Mouse (Mus musculus): ENCODE data around the gene Cyth3. TPM values are rescaled to one million over a fixed set of nuclear protein-coding genes. Genes with fewer than 3 reads are reported as not detected.

The Cyth3 gene
- polyA plus RNA-seq, 1 experiment: 39.8 TPM

DNA sequence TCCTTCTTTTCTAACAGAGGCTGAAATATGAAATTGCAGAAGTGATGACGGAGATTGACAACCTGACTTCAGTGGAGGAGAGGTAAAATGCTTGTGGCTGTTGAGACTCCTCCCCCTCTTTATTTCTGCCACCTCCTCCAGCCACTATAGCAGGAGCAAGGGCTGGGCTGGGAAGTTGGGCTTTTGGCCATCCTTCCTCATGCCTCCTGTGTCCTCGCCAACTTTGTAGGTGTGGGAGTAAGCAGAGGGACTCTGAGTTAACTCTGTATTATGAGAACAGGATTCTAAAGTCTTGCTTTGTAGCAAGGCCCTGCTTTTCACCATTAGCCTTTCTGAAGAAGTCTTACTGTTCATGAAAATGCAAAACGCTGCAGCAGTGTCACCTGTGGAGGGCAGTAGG is 64.2 kb downstream of the Cyth3 start:
- Histone ChIP-seq H3K27me3 (ENCODE audit: control insufficient read depth, insufficient read depth, low read length) (no peaks in the 10 kb centered on the region), H3K4me1 (ENCODE audit: control insufficient read depth, insufficient read depth, low read length) (no peaks in the 10 kb centered on the region), H3K4me3 (replicated peaks; ENCODE audit: insufficient read depth, low read depth, low read length) (no peak overlapping the region), H3K27ac (ENCODE audit: insufficient read depth, low read length) (no peak overlapping the region)
- DNase-seq: no peak
- no peak for TF ChIP-seq POLR2A (IDR thresholded peaks at IDR 0.05; ENCODE audit: borderline replicate concordance, insufficient read depth, low read length)
- TF ChIP-seq CTCF (IDR thresholded peaks at IDR 0.05; ENCODE audit: borderline replicate concordance, insufficient read depth, low read depth, low read length): no peak
- 88% methylated on average over 3 of the region's 3 CpGs for WGBS

DNA sequence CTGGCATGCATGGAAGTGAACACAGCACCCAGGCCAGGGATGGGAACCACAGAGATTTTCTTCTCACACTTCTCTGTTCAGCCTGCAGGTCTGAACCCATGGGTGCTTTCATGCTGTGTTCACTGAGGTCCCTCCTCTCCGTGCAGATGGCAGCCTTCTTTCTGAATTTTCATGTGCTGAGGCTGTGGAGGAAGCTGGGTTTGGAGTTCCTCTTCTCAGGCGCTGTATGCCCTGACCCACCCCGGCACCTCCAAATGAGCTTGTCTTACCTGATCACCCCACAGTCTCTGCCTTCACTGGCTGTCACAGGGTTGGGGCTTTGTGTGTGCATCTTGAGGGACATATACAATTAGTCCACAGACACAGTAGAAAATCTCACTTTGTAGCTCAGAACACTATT is 65.3 kb downstream of the Cyth3 start:
- Histone ChIP-seq H3K4me1 (ENCODE audit: control insufficient read depth, insufficient read depth, low read length) (no peaks in the 10 kb centered on the region), H3K4me3 (replicated peaks; ENCODE audit: insufficient read depth, low read depth, low read length) (no peak overlapping the region), H3K27ac (ENCODE audit: insufficient read depth, low read length) (no peak overlapping the region), H3K27me3 (ENCODE audit: control insufficient read depth, insufficient read depth, low read length) (no peaks in the 10 kb centered on the region)
- DNase-seq: no peak
- 95% methylated on average over 3 of the region's 3 CpGs for WGBS
- TF ChIP-seq CTCF (IDR thresholded peaks at IDR 0.05; ENCODE audit: borderline replicate concordance, insufficient read depth, low read depth, low read length): no peak
- no peak for TF ChIP-seq POLR2A (IDR thresholded peaks at IDR 0.05; ENCODE audit: borderline replicate concordance, insufficient read depth, low read length)

DNA sequence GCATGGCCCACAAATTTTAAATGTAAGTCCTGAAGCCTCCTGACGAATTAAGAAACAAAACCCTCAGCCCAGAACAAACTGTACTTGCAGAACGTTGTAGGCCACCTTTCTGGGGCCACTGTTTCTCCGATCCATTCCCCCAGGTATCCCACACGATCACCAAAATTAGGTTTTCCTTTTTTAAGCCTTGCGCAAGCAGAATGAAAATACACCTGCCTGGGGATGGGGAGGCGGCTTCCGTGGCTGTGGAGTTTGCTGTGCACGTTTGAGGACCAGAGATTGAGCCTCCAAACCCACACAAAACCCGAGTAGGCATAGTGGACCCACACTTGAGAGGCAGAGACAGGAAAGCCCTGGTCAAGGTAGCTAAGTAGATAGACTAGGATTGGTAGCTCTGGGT is 68.1 kb downstream of the Cyth3 start:
- H3K4me3 ChIP-seq (replicated peaks; ENCODE audit: insufficient read depth, low read depth, low read length): no peak overlapping the region
- WGBS: 90% methylated on average over 9 of the region's 9 CpGs
- TF ChIP-seq POLR2A (IDR thresholded peaks at IDR 0.05; ENCODE audit: borderline replicate concordance, insufficient read depth, low read length) (no peak), CTCF (IDR thresholded peaks at IDR 0.05; ENCODE audit: borderline replicate concordance, insufficient read depth, low read depth, low read length) (no peak)
- no peaks in the 10 kb centered on the region for H3K4me1 ChIP-seq (ENCODE audit: control insufficient read depth, insufficient read depth, low read length)
- H3K27ac ChIP-seq (ENCODE audit: insufficient read depth, low read length): no peak overlapping the region
- DNase-seq: no peak
- H3K27me3 ChIP-seq (ENCODE audit: control insufficient read depth, insufficient read depth, low read length): no peaks in the 10 kb centered on the region

DNA sequence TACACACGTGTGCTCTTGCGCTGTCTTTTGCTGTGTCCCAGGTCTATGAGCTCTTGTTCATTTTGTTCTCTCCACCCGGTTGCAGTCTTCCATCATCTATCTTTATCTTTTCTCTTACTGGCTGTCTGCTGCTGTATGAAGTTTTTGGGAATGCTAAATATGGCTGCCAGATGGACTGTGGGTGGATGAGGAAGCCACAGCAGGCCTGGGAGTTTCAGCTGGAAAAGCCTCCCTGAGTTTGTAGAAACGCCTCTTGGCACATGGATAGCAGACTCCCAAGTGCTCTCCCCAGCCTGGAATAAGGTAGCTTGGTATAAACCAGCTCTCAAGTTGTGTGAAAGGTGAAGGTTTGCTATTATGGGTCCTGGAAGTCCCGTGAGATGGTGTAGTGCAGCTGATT is 68.7 kb downstream of the Cyth3 start:
- H3K4me1 ChIP-seq (ENCODE audit: control insufficient read depth, insufficient read depth, low read length): no peaks in the 10 kb centered on the region
- no peak overlapping the region for H3K27ac ChIP-seq (ENCODE audit: insufficient read depth, low read length)
- H3K4me3 ChIP-seq (replicated peaks; ENCODE audit: insufficient read depth, low read depth, low read length): no peak overlapping the region
- DNase-seq: no peak
- 90% methylated on average over 5 of the region's 5 CpGs for WGBS
- TF ChIP-seq CTCF (IDR thresholded peaks at IDR 0.05; ENCODE audit: borderline replicate concordance, insufficient read depth, low read depth, low read length) (no peak), POLR2A (IDR thresholded peaks at IDR 0.05; ENCODE audit: borderline replicate concordance, insufficient read depth, low read length) (no peak)
- no peaks in the 10 kb centered on the region for H3K27me3 ChIP-seq (ENCODE audit: control insufficient read depth, insufficient read depth, low read length)

DNA sequence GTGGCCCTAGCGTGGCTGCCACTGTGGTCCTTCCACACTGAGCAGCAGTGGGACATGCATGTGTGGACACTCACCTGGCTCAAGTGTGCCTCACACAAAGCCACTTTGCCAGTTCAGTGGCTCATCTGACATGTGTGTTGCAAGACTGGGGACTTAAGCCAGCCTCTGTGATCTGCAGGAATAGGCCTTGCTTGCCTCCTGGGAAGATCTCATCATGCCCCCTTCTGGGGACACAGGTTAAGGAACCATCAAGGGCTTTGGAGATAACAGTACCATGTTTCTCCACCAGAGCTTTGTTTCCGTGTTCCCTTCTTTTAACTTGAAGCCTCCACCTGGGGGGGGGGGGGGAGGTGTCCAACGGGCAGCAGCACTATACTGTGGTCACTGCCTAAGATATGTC is 74.1 kb downstream of the Cyth3 start:
- 68% methylated on average over 3 of the region's 3 CpGs for whole genome bisulfite sequencing

DNA sequence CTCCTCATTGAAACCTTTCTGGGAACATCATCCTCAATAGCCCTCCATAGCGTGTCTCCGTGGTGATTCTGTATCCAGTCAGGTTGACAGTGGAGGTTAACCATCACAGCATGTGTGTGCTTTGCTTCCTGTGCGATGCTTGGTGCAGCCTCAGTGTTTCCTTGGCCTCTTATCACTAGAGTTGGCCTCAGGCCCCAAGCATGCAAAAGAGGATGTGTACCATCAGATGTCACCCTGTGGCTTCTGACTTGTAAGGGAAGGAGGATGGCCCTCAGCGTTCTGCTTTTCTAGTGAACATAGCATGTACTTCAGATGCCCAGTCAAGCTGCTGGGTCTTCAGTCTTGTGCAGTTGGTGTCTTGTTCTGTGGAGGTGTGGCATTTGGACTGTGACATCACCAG is 76.2 kb downstream of the Cyth3 start:
- DNase-seq: no peak
- TF ChIP-seq CTCF (IDR thresholded peaks at IDR 0.05; ENCODE audit: borderline replicate concordance, insufficient read depth, low read depth, low read length) (no peak), POLR2A (IDR thresholded peaks at IDR 0.05; ENCODE audit: borderline replicate concordance, insufficient read depth, low read length) (no peak)
- Histone ChIP-seq H3K27ac (ENCODE audit: insufficient read depth, low read length) (no peak overlapping the region), H3K27me3 (ENCODE audit: control insufficient read depth, insufficient read depth, low read length) (no peaks in the 10 kb centered on the region), H3K4me1 (ENCODE audit: control insufficient read depth, insufficient read depth, low read length) (no peaks in the 10 kb centered on the region), H3K4me3 (replicated peaks; ENCODE audit: insufficient read depth, low read depth, low read length) (no peak overlapping the region)
- 88% methylated on average over 4 of the region's 4 CpGs for WGBS

More for the DNA sequence above, 74.1 kb downstream of the Cyth3 start:
- no peaks in the 10 kb centered on the region for H3K4me1 ChIP-seq (ENCODE audit: control insufficient read depth, insufficient read depth, low read length)
- TF ChIP-seq CTCF (IDR thresholded peaks at IDR 0.05; ENCODE audit: borderline replicate concordance, insufficient read depth, low read depth, low read length) (no peak), POLR2A (IDR thresholded peaks at IDR 0.05; ENCODE audit: borderline replicate concordance, insufficient read depth, low read length) (no peak)
- no peak overlapping the region for H3K4me3 ChIP-seq (replicated peaks; ENCODE audit: insufficient read depth, low read depth, low read length)
- H3K27me3 ChIP-seq (ENCODE audit: control insufficient read depth, insufficient read depth, low read length): no peaks in the 10 kb centered on the region
- H3K27ac ChIP-seq (ENCODE audit: insufficient read depth, low read length): no peak overlapping the region
- DNase-seq: no peak

DNA sequence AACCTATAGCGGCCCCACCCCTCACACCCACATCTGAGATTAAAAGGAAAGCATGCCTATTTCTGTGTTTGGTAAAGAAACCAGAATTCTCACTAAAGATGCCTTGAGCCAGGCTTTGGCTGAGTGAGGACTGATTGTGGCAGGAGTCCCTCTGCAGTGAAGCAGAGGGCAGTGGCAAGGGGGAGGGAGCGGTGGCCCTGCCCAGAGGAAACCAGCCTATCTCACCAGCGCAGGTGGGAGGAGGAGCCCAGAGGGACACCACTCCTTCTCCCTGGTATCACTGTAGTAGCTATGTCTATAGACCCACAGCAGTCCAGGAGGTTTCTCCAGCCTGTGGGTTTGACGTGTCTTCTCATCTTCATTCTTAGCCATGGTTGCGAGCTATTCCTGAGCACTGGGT is 78.0 kb downstream of the Cyth3 start:
- WGBS: 93% methylated on average over 5 of the region's 5 CpGs
- no peak for TF ChIP-seq POLR2A (IDR thresholded peaks at IDR 0.05; ENCODE audit: borderline replicate concordance, insufficient read depth, low read length)
- TF ChIP-seq CTCF (IDR thresholded peaks at IDR 0.05; ENCODE audit: borderline replicate concordance, insufficient read depth, low read depth, low read length): no peak

DNA sequence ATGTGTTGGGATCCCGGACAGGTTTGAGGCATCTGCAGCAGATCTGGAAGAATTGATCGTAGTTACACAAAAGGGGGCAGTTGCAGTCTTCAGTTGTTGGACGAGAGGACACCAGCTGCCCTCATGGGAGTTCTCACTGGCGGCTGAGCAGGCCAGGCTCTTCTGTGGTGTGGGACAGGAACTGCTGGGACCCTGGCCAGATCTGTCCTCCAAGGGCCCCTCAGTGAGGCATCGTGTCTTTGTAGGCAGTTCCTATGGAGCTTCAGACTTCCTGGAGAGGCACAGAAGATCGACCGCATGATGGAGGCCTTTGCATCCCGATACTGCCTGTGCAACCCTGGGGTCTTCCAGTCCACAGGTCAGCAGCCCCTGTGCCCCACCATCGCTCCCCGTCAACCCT is 78.8 kb downstream of the Cyth3 start:
- no peak overlapping the region for H3K27ac ChIP-seq (ENCODE audit: insufficient read depth, low read length)
- no peaks in the 10 kb centered on the region for H3K27me3 ChIP-seq (ENCODE audit: control insufficient read depth, insufficient read depth, low read length)
- TF ChIP-seq CTCF (IDR thresholded peaks at IDR 0.05; ENCODE audit: borderline replicate concordance, insufficient read depth, low read depth, low read length) (no peak), POLR2A (IDR thresholded peaks at IDR 0.05; ENCODE audit: borderline replicate concordance, insufficient read depth, low read length) (no peak)
- DNase-seq: no peak
- peaks cover 19% of the 10 kb centered on the region for H3K4me1 ChIP-seq (ENCODE audit: control insufficient read depth, insufficient read depth, low read length)
- no peak overlapping the region for H3K4me3 ChIP-seq (replicated peaks; ENCODE audit: insufficient read depth, low read depth, low read length)
- WGBS: 59% methylated on average over 10 of the region's 10 CpGs

More for the DNA sequence above, 78.0 kb downstream of the Cyth3 start:
- Histone ChIP-seq H3K27ac (ENCODE audit: insufficient read depth, low read length) (no peak overlapping the region), H3K4me1 (ENCODE audit: control insufficient read depth, insufficient read depth, low read length) (peaks cover 11% of the 10 kb centered on the region), H3K27me3 (ENCODE audit: control insufficient read depth, insufficient read depth, low read length) (no peaks in the 10 kb centered on the region), H3K4me3 (replicated peaks; ENCODE audit: insufficient read depth, low read depth, low read length) (no peak overlapping the region)
- no peak for DNase-seq

Data from cerebellum, adult 2 months (tissue).